Mouse (Mus musculus) lung, postnatal 0 days (tissue): Measurements from ENCODE around the gene Vmn1r205. TPM values are rescaled to one million over a fixed set of nuclear protein-coding genes. Genes with fewer than 3 reads are reported as not detected.
"Not testable (repeated sequence)": the region's sequence is repeated elsewhere in the genome, so short reads cannot be mapped to it uniquely, and the experiment has no call there.

Experiments used
- ATAC-seq: fragments of 200-750 bp; cut with Nextera tagmentation; 2 replicates; pipeline ENCODE4 v1.8.0; 2017; ENCODE audit warnings: moderate library complexity
- DNase-seq: peaks from one replicate; pipeline ENCODE4 v3.0.0-alpha.2; 2016; ENCODE audit warnings: low spot score
- H3K27ac ChIP-seq: fragments of 300-500 bp; sonication (generic); 2 replicates; pipeline ENCODE4 v1.5.1; 2014; ENCODE audit warnings: antibody characterized with exemption, mild to moderate bottlenecking, low read length, mixed read lengths
- H3K27me3 ChIP-seq: fragments of 300-500 bp; sonication (generic); replicated peaks from 2 replicates; pipeline ENCODE4 v1.6.1; 2014; ENCODE audit warnings: low read length, mixed read lengths; ENCODE audit not compliant: insufficient read depth
- H3K36me3 ChIP-seq: fragments of 300-500 bp; sonication (generic); 2 replicates; pipeline ENCODE4 v1.6.1; 2014; ENCODE audit warnings: low read length, mixed read lengths; ENCODE audit not compliant: insufficient read depth
- H3K4me1 ChIP-seq: fragments of 300-500 bp; sonication (generic); 2 replicates; pipeline ENCODE4 v1.6.1; 2014; ENCODE audit warnings: antibody characterized with exemption, low read depth, low read length, mixed read lengths; ENCODE audit not compliant: insufficient read depth
- H3K4me2 ChIP-seq: fragments of 300-500 bp; sonication (generic); replicated peaks from 2 replicates; pipeline ENCODE4 v1.6.1; 2014; ENCODE audit warnings: low read depth, mild to moderate bottlenecking, low read length, moderate library complexity, mixed read lengths
- H3K4me3 ChIP-seq: fragments of 300-500 bp; sonication (generic); 2 replicates; pipeline ENCODE4 v1.5.1; 2014; ENCODE audit warnings: low read depth, low read length
- H3K9ac ChIP-seq: fragments of 300-500 bp; sonication (generic); replicated peaks from 2 replicates; pipeline ENCODE4 v1.6.1; 2014; ENCODE audit warnings: low read depth, mild to moderate bottlenecking
- H3K9me3 ChIP-seq: fragments of 300-500 bp; sonication (generic); 2 replicates; pipeline ENCODE4 v1.6.1; 2016; ENCODE audit warnings: low read length, mixed read lengths
- CTCF ChIP-seq: IDR thresholded peaks from 2 replicates; pipeline ENCODE4 v1.5.1; 2016; ENCODE audit warnings: antibody characterized with exemption, mild to moderate bottlenecking
- EP300 ChIP-seq: IDR thresholded peaks from 2 replicates; pipeline ENCODE4 v1.6.1; 2016; ENCODE audit warnings: antibody characterized with exemption, mild to moderate bottlenecking, control low read depth
- WGBS: fragments of 180-500 bp; shearing (Covaris S2); extraction: QIAGEN DNeasy Blood & Tissue Kit; methylation state at CpG from one replicate; pipeline ENCODE4 v1.1.7; 2014; 5-methylcytosine and 5-hydroxymethylcytosine counted together
- polyA plus RNA-seq: library from polyadenylated mRNA; unstranded; fragments of >200 nt; fragmentation: Nextera tagmentation; extraction: Ambion mirVana; gene quantifications from 2 replicates; pipeline ENCODE4 v1.2.1, GENCODE M21; 2015

The Vmn1r205 gene
- not detected in 2 replicates for polyA plus RNA-seq

GRCm38 (mm10) chr13:22592900-22593299 is at the start of gene Vmn1r205:
TSS of gene Vmn1r205 (minus strand) at chr13:22593000.
- no peak for TF ChIP-seq CTCF
- no peak for TF ChIP-seq EP300
- H3K4me1 ChIP-seq = no peaks in the 10 kb centered on the region
- H3K27ac ChIP-seq = no peak within 1 kb of the TSS
- H3K36me3 ChIP-seq = no peaks in the 10 kb centered on the region
- H3K9ac ChIP-seq = no peak within 1 kb of the TSS
- WGBS = 83% methylated on average over 3 of the region's 3 CpGs
- ATAC-seq (no peak), DNase-seq (no peak)
- no peaks in the 10 kb centered on the region for H3K9me3 ChIP-seq
- no peak within 1 kb of the TSS for H3K4me2 ChIP-seq
- H3K27me3 ChIP-seq = no peaks in the 10 kb centered on the region
- H3K4me3 ChIP-seq = no peak within 1 kb of the TSS

DNA sequence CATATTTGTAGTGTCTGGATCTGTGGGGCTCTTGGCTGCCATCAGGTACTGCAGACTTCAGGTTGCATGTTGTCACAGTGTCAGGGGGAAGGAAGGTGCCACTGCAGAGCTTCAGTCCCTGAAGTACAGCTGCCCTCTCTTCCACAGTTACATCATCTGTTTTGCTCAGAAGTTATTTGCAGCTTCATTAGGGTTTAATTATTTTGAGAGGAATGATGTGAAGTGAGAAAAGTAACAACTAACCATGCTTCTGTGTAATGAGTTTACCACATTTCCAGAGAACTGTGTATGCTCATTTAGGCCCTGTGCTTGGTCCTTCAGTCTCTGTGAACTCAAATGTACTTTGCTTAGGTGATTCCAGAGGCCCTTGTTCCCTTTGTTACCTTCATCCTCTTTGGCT is 31.4 kb upstream of the Vmn1r205 start, which contains the start of gene Vmn1r206:
Gene Vmn1r206 (minus strand): TSS at position 101 of the 400 bp plus-strand sequence.
- not testable (repeated sequence) for H3K36me3 ChIP-seq, H3K4me3 ChIP-seq, H3K4me1 ChIP-seq, ATAC-seq, H3K9ac ChIP-seq, H3K27ac ChIP-seq, H3K27me3 ChIP-seq, H3K9me3 ChIP-seq, DNase-seq, H3K4me2 ChIP-seq

- WGBS = 76% methylated on average over 14 of the region's 14 CpGs
- not testable (repeated sequence) for H3K4me1 ChIP-seq
Observed at GRCm38 (mm10) chr13:22583336-22583735, 9.5 kb downstream of the Vmn1r205 start.

DNA sequence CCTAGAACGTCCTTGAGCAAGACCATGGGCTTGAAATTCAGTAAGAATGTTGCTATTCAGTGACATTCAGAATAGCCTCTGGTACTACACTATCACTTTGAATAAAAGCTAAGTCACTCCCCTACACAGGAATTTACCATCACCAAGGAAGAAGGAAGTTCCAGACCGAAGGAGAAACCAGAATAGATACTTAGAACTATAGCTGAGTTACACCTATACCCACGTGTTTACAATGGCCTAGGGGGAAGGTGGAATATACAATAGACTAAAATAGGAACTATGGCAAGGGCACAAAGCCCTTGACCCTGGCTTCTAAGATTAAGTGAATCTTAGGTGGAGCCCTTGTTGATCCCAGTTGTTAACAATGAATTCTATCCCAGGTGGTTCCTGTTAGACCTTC is 17.9 kb downstream of the Vmn1r205 start:
- not testable (repeated sequence) for H3K9me3 ChIP-seq, H3K4me1 ChIP-seq, H3K36me3 ChIP-seq, H3K27me3 ChIP-seq, H3K4me3 ChIP-seq, ATAC-seq, H3K27ac ChIP-seq, H3K4me2 ChIP-seq, H3K9ac ChIP-seq, DNase-seq
- WGBS = 72% methylated on average over 3 of the region's 3 CpGs

More at GRCm38 (mm10) chr13:22583336-22583735, 9.5 kb downstream of the Vmn1r205 start:
- not testable (repeated sequence) for H3K27me3 ChIP-seq, H3K9ac ChIP-seq, H3K4me3 ChIP-seq, H3K27ac ChIP-seq, H3K4me2 ChIP-seq, H3K36me3 ChIP-seq, ATAC-seq, H3K9me3 ChIP-seq, DNase-seq

GRCm38 (mm10) chr13:22552898-22553297 is 39.9 kb downstream of the Vmn1r205 start, which contains the start of gene Vmn1r204:
TSS of gene Vmn1r204 (plus strand) at chr13:22553198.
- H3K4me3 ChIP-seq, ATAC-seq, DNase-seq, H3K27me3 ChIP-seq, H3K27ac ChIP-seq, H3K4me2 ChIP-seq, H3K9me3 ChIP-seq, H3K9ac ChIP-seq, H3K4me1 ChIP-seq, H3K36me3 ChIP-seq: not testable (repeated sequence)
- 47% methylated on average over 1 of the region's 1 CpGs for WGBS

Other genes with a start within 250 kb of the Vmn1r205 start
- not detected in 2 replicates for gene Vmn1r198, start 242.6 kb downstream of the Vmn1r205 start, polyA plus RNA-seq
- not detected in 2 replicates for gene Vmn1r199, start 213.2 kb downstream of the Vmn1r205 start, polyA plus RNA-seq
- not detected in 2 replicates for gene Vmn1r200, start 202.6 kb downstream of the Vmn1r205 start, polyA plus RNA-seq
- not detected in 2 replicates for gene Vmn1r201, start 121.1 kb downstream of the Vmn1r205 start, polyA plus RNA-seq
- not detected in 2 replicates for gene Vmn1r202, start 87.6 kb downstream of the Vmn1r205 start, polyA plus RNA-seq
- not detected in 2 replicates for gene Vmn1r203, start 74.9 kb downstream of the Vmn1r205 start, polyA plus RNA-seq
- gene Vmn1r204, start 39.8 kb downstream of the Vmn1r205 start, polyA plus RNA-seq = not detected in 2 replicates
- not detected in 2 replicates for gene Vmn1r206, start 31.3 kb upstream of the Vmn1r205 start, polyA plus RNA-seq
- gene Vmn1r207-ps, start 136.6 kb upstream of the Vmn1r205 start, polyA plus RNA-seq = not detected in 2 replicates
- not detected in 2 replicates for gene Vmn1r208, start 184.4 kb upstream of the Vmn1r205 start, polyA plus RNA-seq
- not detected in 2 replicates for gene Vmn1r209, start 216.7 kb upstream of the Vmn1r205 start, polyA plus RNA-seq
- not detected in 2 replicates for gene Vmn1r210, start 238.3 kb upstream of the Vmn1r205 start, polyA plus RNA-seq